Mouse (Mus musculus) erythroblast, embryonic 14.5 days (primary cell): ENCODE data around the gene Tm6sf2.

ENCODE experiments used
- GATA1 ChIP-seq: IDR thresholded peaks from 2 replicates; pipeline ENCODE4 v1.6.1; 2012; ENCODE audit warnings: low read length, inconsistent platforms, mixed read lengths
- TAL1 ChIP-seq: IDR thresholded peaks from 3 replicates; pipeline ENCODE4 v1.6.1; 2012; ENCODE audit warnings: low read length, inconsistent platforms, mixed read lengths

DNA sequence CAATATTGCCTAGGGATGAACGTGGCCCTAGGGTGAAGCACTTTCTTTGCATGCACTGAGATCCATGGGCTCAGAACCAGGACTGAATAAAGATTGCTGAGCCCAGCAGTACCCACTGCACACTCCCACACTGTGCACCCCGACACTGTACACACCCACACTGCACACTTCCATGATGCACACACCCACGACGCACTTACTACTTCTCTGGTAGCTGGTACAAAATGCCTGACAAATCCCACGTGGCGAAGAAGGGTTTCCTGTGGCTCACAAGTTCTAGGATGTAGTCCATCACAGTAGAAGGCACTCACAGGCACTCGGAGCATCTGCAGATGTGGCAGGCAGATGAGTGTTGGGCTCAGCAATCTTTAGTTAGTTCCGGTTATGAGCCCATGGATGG is 52.3 kb downstream of the Tm6sf2 start:
- TF ChIP-seq GATA1 (no peak), TAL1 (no peak)
